Mouse (Mus musculus) right cerebral cortex, adult 2 months (tissue): ENCODE results near the gene Slx4.
A peak's percentile ranks its signal among the peaks of the same experiment; 100 is the strongest.
"Not testable (repeated sequence)": the region's sequence is repeated elsewhere in the genome, so short reads cannot be mapped to it uniquely, and the experiment has no call there.

Source experiments
- DNase-seq, 2 experiments: peaks; one replicate each; pipeline ENCODE4 v3.0.0; 2021 to 2022; ENCODE audit warnings: low spot score in 2 of 2

Gene Slx4

GRCm38 (mm10) chr16:4003489-4004398 lies at the start of gene Slx4:
Slx4 (minus strand) TSS chr16:4003770.
- peak; percentile 96 to 97 for DNase-seq

- DNase-seq = no peak
Observed at GRCm38 (mm10) chr16:4052601-4053000, 49.0 kb upstream of the Slx4 start.

- DNase-seq = no peak
Observed at GRCm38 (mm10) chr16:4045524-4045923, 42.0 kb upstream of the Slx4 start.

GRCm38 (mm10) chr16:4044093-4044492 lies 40.5 kb upstream of the Slx4 start:
- DNase-seq = no peak

GRCm38 (mm10) chr16:4041646-4042045 lies 38.1 kb upstream of the Slx4 start:
- no peak for DNase-seq

GRCm38 (mm10) chr16:4040206-4040605 lies 36.6 kb upstream of the Slx4 start:
- no peak for DNase-seq

GRCm38 (mm10) chr16:4037690-4038089 lies 34.1 kb upstream of the Slx4 start:
- DNase-seq = no peak

GRCm38 (mm10) chr16:4036807-4037206 lies 33.2 kb upstream of the Slx4 start, which contains the start of gene Dnase1:
Dnase1 (plus strand) TSS chr16:4036942.
- no peak for DNase-seq

GRCm38 (mm10) chr16:4035575-4035974 lies 32.0 kb upstream of the Slx4 start:
- DNase-seq = no peak

- DNase-seq = no peak
Observed at GRCm38 (mm10) chr16:4034476-4034875, 30.9 kb upstream of the Slx4 start.

GRCm38 (mm10) chr16:4033971-4034370 lies 30.4 kb upstream of the Slx4 start:
- DNase-seq = no peak

GRCm38 (mm10) chr16:4032341-4032748 lies 28.8 kb upstream of the Slx4 start:
- no peak for DNase-seq

- no peak for DNase-seq
Observed at GRCm38 (mm10) chr16:4031441-4032274, 28.1 kb upstream of the Slx4 start.

- no peak for DNase-seq
Observed at GRCm38 (mm10) chr16:4030501-4030900, 26.9 kb upstream of the Slx4 start.

- no peak for DNase-seq
Observed at GRCm38 (mm10) chr16:4029371-4029841, 25.8 kb upstream of the Slx4 start.

GRCm38 (mm10) chr16:4027211-4027610 lies 23.6 kb upstream of the Slx4 start:
- no peak for DNase-seq

- no peak for DNase-seq
Observed at GRCm38 (mm10) chr16:4026672-4027071, 23.1 kb upstream of the Slx4 start.

GRCm38 (mm10) chr16:4022719-4023118 lies 19.1 kb upstream of the Slx4 start:
- DNase-seq = no peak

- no peak for DNase-seq
Observed at GRCm38 (mm10) chr16:4021241-4021640, 17.7 kb upstream of the Slx4 start.

- not testable (repeated sequence) for DNase-seq
Observed at GRCm38 (mm10) chr16:4017466-4017865, 13.9 kb upstream of the Slx4 start.

GRCm38 (mm10) chr16:4016786-4017185 lies 13.2 kb upstream of the Slx4 start:
- not testable (repeated sequence) for DNase-seq

- DNase-seq = no peak
Observed at GRCm38 (mm10) chr16:4014040-4014668, 10.6 kb upstream of the Slx4 start.
